Mouse (Mus musculus): ENCODE results near the gene Gm45021.

DNA sequence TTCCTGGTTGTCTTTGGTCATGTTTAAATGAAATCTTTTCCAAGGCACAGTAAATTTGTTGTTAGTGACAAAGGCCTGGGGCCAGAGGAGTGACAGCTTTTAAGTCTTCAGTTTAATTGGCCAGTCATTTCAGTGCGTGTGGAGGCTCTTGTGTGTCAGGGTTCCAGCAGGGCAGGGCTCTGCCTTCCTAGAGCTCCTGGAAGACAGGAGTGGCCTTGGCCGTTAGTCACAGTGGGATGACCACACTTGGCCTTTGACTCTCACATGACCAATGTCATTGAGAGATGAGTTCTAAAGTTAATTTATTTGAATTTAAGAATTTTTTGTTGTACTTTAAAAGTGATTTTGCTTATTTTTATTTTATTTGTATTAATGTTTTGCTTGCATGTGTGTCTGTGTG lies 18.7 kb downstream of the Gm45021 start:
- no peak for TF ChIP-seq CTCF (IDR thresholded peaks at IDR 0.05; ENCODE audit: extremely low read depth, insufficient read length, insufficient replicate concordance, low read depth, low read length)
- TF ChIP-seq POLR2A (IDR thresholded peaks at IDR 0.05; ENCODE audit: low read depth, low read length) = no peak

Measured in small intestine, adult 2 months (tissue).